Mouse (Mus musculus): Measurements from ENCODE around the gene Rps6kc1. TPM values are rescaled to one million over a fixed set of nuclear protein-coding genes. Genes with fewer than 3 reads are reported as not detected.

Gene Rps6kc1
- polyA plus RNA-seq, 1 experiment from 2014 or later = 23.8 TPM

DNA sequence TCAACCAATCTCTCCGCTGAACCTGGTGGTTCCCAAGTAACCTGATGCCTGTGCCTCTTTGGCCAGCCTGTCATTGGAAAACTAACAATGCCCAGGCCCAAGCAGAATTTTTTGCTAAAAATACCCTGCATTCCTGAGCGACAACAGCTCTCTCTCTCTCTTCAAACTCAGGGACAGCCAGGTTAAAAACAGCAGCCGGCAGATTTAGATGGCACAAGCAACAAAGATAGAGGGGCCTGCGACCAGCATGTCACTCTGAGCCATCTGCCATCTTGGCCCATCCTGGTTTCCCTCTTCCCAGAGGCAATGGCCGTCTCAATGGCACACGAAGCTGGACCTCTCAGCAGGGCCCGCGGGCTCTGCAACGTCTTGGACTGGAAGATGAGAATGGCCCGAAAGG lies 242.5 kb downstream of the Rps6kc1 start:
- DNase-seq (ENCODE audit: low spot score) = no peak
- 73% methylated on average over 10 of the region's 10 CpGs for WGBS
- H3K4me2 ChIP-seq (ENCODE audit: low read length) = no peak overlapping the region
- H3K27ac ChIP-seq (ENCODE audit: low read depth, low read length) = no peak overlapping the region
- ATAC-seq = no peak
- H3K27me3 ChIP-seq (replicated peaks; ENCODE audit: control insufficient read depth, insufficient read depth, low read length) = no peaks in the 10 kb centered on the region; the same call in 1 of the 2 replicates
- peaks cover 4% of the 10 kb centered on the region; the same call in 1 of the 2 replicates for H3K4me1 ChIP-seq (ENCODE audit: control insufficient read depth, insufficient read depth, low read length)
- no peak overlapping the region for H3K4me3 ChIP-seq (ENCODE audit: low read depth, low read length)
- H3K9me3 ChIP-seq (replicated peaks; ENCODE audit: control insufficient read depth, low read length) = no peaks in the 10 kb centered on the region
- H3K9ac ChIP-seq (ENCODE audit: low read length) = no peak overlapping the region
- H3K36me3 ChIP-seq (ENCODE audit: control insufficient read depth, insufficient read depth, low read length) = no peaks in the 10 kb centered on the region

GRCm38 (mm10) chr1:190667821-190668220 lies 243.7 kb downstream of the Rps6kc1 start:
- DNase-seq (ENCODE audit: low spot score) (no peak), ATAC-seq (no peak)
- Histone ChIP-seq H3K27ac (ENCODE audit: low read depth, low read length) (no peak overlapping the region), H3K9me3 (replicated peaks; ENCODE audit: control insufficient read depth, low read length) (no peaks in the 10 kb centered on the region), H3K27me3 (replicated peaks; ENCODE audit: control insufficient read depth, insufficient read depth, low read length) (no peaks in the 10 kb centered on the region; the same call in 1 of the 2 replicates), H3K9ac (ENCODE audit: low read length) (no peak overlapping the region), H3K4me1 (ENCODE audit: control insufficient read depth, insufficient read depth, low read length) (peaks cover 4% of the 10 kb centered on the region; the same call in 1 of the 2 replicates), H3K36me3 (ENCODE audit: control insufficient read depth, insufficient read depth, low read length) (no peaks in the 10 kb centered on the region), H3K4me3 (ENCODE audit: low read depth, low read length) (no peak overlapping the region), H3K4me2 (ENCODE audit: low read length) (no peak overlapping the region)
- WGBS = 96% methylated on average over 11 of the region's 11 CpGs

GRCm38 (mm10) chr1:190667326-190667725 lies 244.2 kb downstream of the Rps6kc1 start:
- Histone ChIP-seq H3K9ac (ENCODE audit: low read length) (no peak overlapping the region), H3K36me3 (ENCODE audit: control insufficient read depth, insufficient read depth, low read length) (no peaks in the 10 kb centered on the region), H3K4me2 (ENCODE audit: low read length) (no peak overlapping the region), H3K27me3 (replicated peaks; ENCODE audit: control insufficient read depth, insufficient read depth, low read length) (no peaks in the 10 kb centered on the region; the same call in 1 of the 2 replicates), H3K4me3 (ENCODE audit: low read depth, low read length) (no peak overlapping the region), H3K9me3 (replicated peaks; ENCODE audit: control insufficient read depth, low read length) (no peaks in the 10 kb centered on the region), H3K27ac (ENCODE audit: low read depth, low read length) (no peak overlapping the region), H3K4me1 (ENCODE audit: control insufficient read depth, insufficient read depth, low read length) (peaks cover 4% of the 10 kb centered on the region; the same call in 1 of the 2 replicates)
- no peak for ATAC-seq
- 88% methylated on average over 5 of the region's 5 CpGs for WGBS
- no peak for DNase-seq (ENCODE audit: low spot score)

GRCm38 (mm10) chr1:190665490-190665875 lies 246.1 kb downstream of the Rps6kc1 start:
- 68% methylated on average over 8 of the region's 8 CpGs for WGBS
- DNase-seq (ENCODE audit: low spot score) (no peak), ATAC-seq (no peak)
- Histone ChIP-seq H3K9me3 (replicated peaks; ENCODE audit: control insufficient read depth, low read length) (no peaks in the 10 kb centered on the region), H3K9ac (ENCODE audit: low read length) (no peak overlapping the region), H3K4me2 (ENCODE audit: low read length) (no peak overlapping the region), H3K4me3 (ENCODE audit: low read depth, low read length) (no peak overlapping the region), H3K27me3 (replicated peaks; ENCODE audit: control insufficient read depth, insufficient read depth, low read length) (no peaks in the 10 kb centered on the region; the same call in 1 of the 2 replicates), H3K36me3 (ENCODE audit: control insufficient read depth, insufficient read depth, low read length) (no peaks in the 10 kb centered on the region), H3K27ac (ENCODE audit: low read depth, low read length) (no peak overlapping the region), H3K4me1 (ENCODE audit: control insufficient read depth, insufficient read depth, low read length) (peaks cover 14% of the 10 kb centered on the region; the same call in 1 of the 2 replicates)

- no peaks in the 10 kb centered on the region for H3K9me3 ChIP-seq (replicated peaks; ENCODE audit: control insufficient read depth, low read length)
- DNase-seq (ENCODE audit: low spot score) (peak; percentile 34), ATAC-seq (no peak)
- no peak overlapping the region for H3K9ac ChIP-seq (ENCODE audit: low read length)
- H3K4me3 ChIP-seq (ENCODE audit: low read depth, low read length) = no peak overlapping the region
- H3K4me2 ChIP-seq (ENCODE audit: low read length) = no peak overlapping the region
- no peaks in the 10 kb centered on the region for H3K36me3 ChIP-seq (ENCODE audit: control insufficient read depth, insufficient read depth, low read length)
- H3K27ac ChIP-seq (ENCODE audit: low read depth, low read length) = no peak overlapping the region
- peaks cover 17% of the 10 kb centered on the region; the same call in 1 of the 2 replicates for H3K4me1 ChIP-seq (ENCODE audit: control insufficient read depth, insufficient read depth, low read length)
- H3K27me3 ChIP-seq (replicated peaks; ENCODE audit: control insufficient read depth, insufficient read depth, low read length) = no peaks in the 10 kb centered on the region; the same call in 1 of the 2 replicates
- 80% methylated on average over 21 of the region's 21 CpGs for WGBS
These were observed 246.6 kb downstream of the Rps6kc1 start for GRCm38 (mm10) chr1:190664767-190665489.

DNA sequence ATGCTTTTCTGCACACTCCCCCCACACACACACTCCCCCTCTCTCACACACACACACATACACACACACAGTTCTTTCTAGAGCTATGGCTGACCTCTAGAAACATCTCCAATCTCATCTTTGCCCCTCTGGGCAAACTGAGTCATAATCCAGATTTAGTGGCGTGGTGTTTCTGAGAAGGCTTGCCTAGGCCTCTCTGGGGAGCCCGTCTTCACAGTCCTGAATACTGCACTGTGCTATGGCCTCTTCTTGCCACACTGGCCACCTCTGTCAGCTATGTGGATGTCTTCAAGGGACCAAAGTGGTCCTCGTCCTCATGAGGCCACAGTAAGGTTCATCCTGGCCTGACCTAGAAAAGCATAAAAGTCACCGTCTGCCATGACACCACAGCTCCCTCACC lies 247.6 kb downstream of the Rps6kc1 start:
- H3K4me2 ChIP-seq (ENCODE audit: low read length) = no peak overlapping the region
- WGBS = 91% methylated on average over 4 of the region's 4 CpGs
- no peak overlapping the region for H3K27ac ChIP-seq (ENCODE audit: low read depth, low read length)
- no peak overlapping the region for H3K9ac ChIP-seq (ENCODE audit: low read length)
- ATAC-seq (no peak), DNase-seq (ENCODE audit: low spot score) (no peak)
- H3K36me3 ChIP-seq (ENCODE audit: control insufficient read depth, insufficient read depth, low read length) = no peaks in the 10 kb centered on the region
- H3K9me3 ChIP-seq (replicated peaks; ENCODE audit: control insufficient read depth, low read length) = no peaks in the 10 kb centered on the region
- no peak overlapping the region for H3K4me3 ChIP-seq (ENCODE audit: low read depth, low read length)
- H3K4me1 ChIP-seq (ENCODE audit: control insufficient read depth, insufficient read depth, low read length) = peaks cover 17% of the 10 kb centered on the region; the same call in 1 of the 2 replicates
- no peaks in the 10 kb centered on the region; the same call in 1 of the 2 replicates for H3K27me3 ChIP-seq (replicated peaks; ENCODE audit: control insufficient read depth, insufficient read depth, low read length)

GRCm38 (mm10) chr1:190662736-190663135 lies 248.8 kb downstream of the Rps6kc1 start:
- no peaks in the 10 kb centered on the region for H3K36me3 ChIP-seq (ENCODE audit: control insufficient read depth, insufficient read depth, low read length)
- no peak overlapping the region for H3K9ac ChIP-seq (ENCODE audit: low read length)
- 84% methylated on average over 5 of the region's 5 CpGs for WGBS
- ATAC-seq (no peak), DNase-seq (ENCODE audit: low spot score) (no peak)
- peaks cover 17% of the 10 kb centered on the region; the same call in 1 of the 2 replicates for H3K4me1 ChIP-seq (ENCODE audit: control insufficient read depth, insufficient read depth, low read length)
- no peaks in the 10 kb centered on the region; the same call in 1 of the 2 replicates for H3K27me3 ChIP-seq (replicated peaks; ENCODE audit: control insufficient read depth, insufficient read depth, low read length)
- no peak overlapping the region for H3K4me2 ChIP-seq (ENCODE audit: low read length)
- no peak overlapping the region for H3K4me3 ChIP-seq (ENCODE audit: low read depth, low read length)
- H3K9me3 ChIP-seq (replicated peaks; ENCODE audit: control insufficient read depth, low read length) = no peaks in the 10 kb centered on the region
- H3K27ac ChIP-seq (ENCODE audit: low read depth, low read length) = no peak overlapping the region

DNA sequence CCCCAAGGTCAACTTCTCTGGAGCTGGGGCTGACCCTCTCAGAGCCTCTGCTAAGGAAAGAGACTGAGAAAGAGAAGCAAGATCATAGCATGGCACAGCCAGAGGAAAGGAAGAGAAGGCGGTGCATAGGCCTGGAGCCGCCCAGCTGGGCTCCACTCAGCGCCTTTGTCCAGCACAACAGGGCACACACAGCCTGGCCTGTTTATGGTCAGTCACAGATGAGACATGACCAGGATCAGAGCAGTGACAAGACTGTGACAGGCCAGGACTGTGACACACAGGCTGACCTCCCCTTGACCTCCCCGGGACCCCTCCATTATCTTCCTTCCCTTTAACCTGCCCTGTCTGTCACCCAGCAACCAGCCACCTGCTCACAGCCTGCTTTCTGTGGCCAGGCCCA lies 249.8 kb downstream of the Rps6kc1 start:
- no peak overlapping the region for H3K9ac ChIP-seq (ENCODE audit: low read length)
- H3K27me3 ChIP-seq (replicated peaks; ENCODE audit: control insufficient read depth, insufficient read depth, low read length) = no peaks in the 10 kb centered on the region; the same call in 1 of the 2 replicates
- no peak for DNase-seq (ENCODE audit: low spot score)
- no peak overlapping the region for H3K4me3 ChIP-seq (ENCODE audit: low read depth, low read length)
- peaks cover 17% of the 10 kb centered on the region; the same call in 1 of the 2 replicates for H3K4me1 ChIP-seq (ENCODE audit: control insufficient read depth, insufficient read depth, low read length)
- no peaks in the 10 kb centered on the region for H3K9me3 ChIP-seq (replicated peaks; ENCODE audit: control insufficient read depth, low read length)
- H3K4me2 ChIP-seq (ENCODE audit: low read length) = no peak overlapping the region
- no peaks in the 10 kb centered on the region for H3K36me3 ChIP-seq (ENCODE audit: control insufficient read depth, insufficient read depth, low read length)
- no peak overlapping the region for H3K27ac ChIP-seq (ENCODE audit: low read depth, low read length)
- 63% methylated on average over 4 of the region's 4 CpGs for WGBS
- ATAC-seq = no peak

GRCm38 (mm10) chr1:190661249-190661648 lies 250.3 kb downstream of the Rps6kc1 start:
- DNase-seq (ENCODE audit: low spot score) (peak; percentile 51), ATAC-seq (0 out of 2 replicates have a peak, but pooled peaks have one; percentile 1)
- Histone ChIP-seq H3K9ac (ENCODE audit: low read length) (no peak overlapping the region), H3K4me1 (ENCODE audit: control insufficient read depth, insufficient read depth, low read length) (peaks cover 17% of the 10 kb centered on the region; the same call in 1 of the 2 replicates), H3K9me3 (replicated peaks; ENCODE audit: control insufficient read depth, low read length) (no peaks in the 10 kb centered on the region), H3K27me3 (replicated peaks; ENCODE audit: control insufficient read depth, insufficient read depth, low read length) (no peaks in the 10 kb centered on the region; the same call in 1 of the 2 replicates), H3K36me3 (ENCODE audit: control insufficient read depth, insufficient read depth, low read length) (no peaks in the 10 kb centered on the region), H3K27ac (ENCODE audit: low read depth, low read length) (peak overlapping the region; percentile 17; the same call in 1 of the 2 replicates), H3K4me3 (ENCODE audit: low read depth, low read length) (no peak overlapping the region), H3K4me2 (ENCODE audit: low read length) (no peak overlapping the region)
- 26% methylated on average over 15 of the region's 15 CpGs for WGBS

Measured in forebrain, embryonic 14.5 days (tissue).